Mouse (Mus musculus): ENCODE results near the gene Kcnq4. TPM values are rescaled to one million over a fixed set of nuclear protein-coding genes. Genes with fewer than 3 reads are reported as not detected.
A peak's percentile ranks its signal among the peaks of the same experiment; 100 is the strongest.

Kcnq4 gene
- polyA plus RNA-seq (2015; fragmentation: Nextera tagmentation; extraction: Ambion mirVana) = 2.2 and 2.3 TPM in 2 replicates

DNA sequence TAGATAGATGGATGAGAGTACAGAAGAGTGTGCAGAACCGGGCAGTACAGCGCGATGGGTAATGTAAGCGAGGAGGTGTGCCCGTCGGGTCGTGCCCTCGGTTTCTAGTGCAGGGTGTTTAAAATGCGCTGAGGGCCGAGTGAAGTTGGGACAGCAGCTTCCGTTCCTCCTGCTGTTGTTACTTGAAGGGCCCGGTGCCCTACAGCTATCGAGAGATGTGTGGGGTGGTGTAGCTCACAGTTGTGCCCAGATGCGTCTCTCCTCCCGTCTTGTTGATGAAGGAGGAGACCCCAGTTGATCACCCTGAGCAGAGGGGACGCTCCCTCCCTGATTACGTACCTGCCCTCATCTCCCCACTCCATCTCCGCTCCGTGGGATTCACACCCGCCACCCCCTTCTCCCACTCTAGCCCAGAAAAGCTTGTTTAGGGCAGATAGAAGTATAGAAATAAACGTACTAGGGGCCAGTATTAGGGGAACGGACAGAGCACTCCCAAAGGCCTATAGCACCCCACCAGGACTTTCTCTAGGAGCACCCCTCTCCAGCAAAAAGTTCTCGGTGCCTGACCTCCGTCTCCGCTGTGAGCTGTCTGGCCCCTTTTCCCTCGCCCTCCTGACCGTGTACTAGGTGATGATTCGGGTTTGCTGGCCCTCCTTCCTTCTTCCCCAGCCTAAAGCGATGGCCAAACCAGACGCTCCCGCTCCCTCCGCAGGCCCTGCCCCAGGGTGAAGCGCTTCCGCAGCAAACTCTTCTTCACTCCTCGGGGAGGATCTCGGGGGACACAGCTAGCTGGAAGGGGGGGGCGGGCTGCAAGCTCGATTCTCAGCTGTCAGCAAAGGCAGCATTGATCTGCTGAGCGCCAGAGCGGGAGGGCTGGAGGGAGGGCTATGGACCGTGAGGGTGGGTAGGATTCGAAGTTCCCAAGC is at the start of gene Kcnq4:
Gene Kcnq4, minus strand, starts transcription at position 672 of the 926 bp plus-strand sequence.
- peaks cover 55% of the 10 kb centered on the region for H3K27me3 ChIP-seq (replicated peaks)
- ATAC-seq = no peak

GRCm38 (mm10) chr4:120796687-120797086 is 48.3 kb upstream of the Kcnq4 start:
- Histone ChIP-seq H3K9ac (no peak overlapping the region), H3K4me3 (replicated peaks) (no peak overlapping the region), H3K27me3 (replicated peaks) (no peaks in the 10 kb centered on the region), H3K36me3 (no peaks in the 10 kb centered on the region), H3K4me1 (replicated peaks) (no peaks in the 10 kb centered on the region), H3K27ac (no peak overlapping the region), H3K9me3 (no peaks in the 10 kb centered on the region), H3K4me2 (replicated peaks) (no peak overlapping the region)
- no peak for ATAC-seq
- 86% methylated on average over 2 of the region's 2 CpGs for WGBS

More for the DNA sequence above, at the start of gene Kcnq4:
- Histone ChIP-seq H3K4me3 (replicated peaks) (peak within 1 kb of the TSS; percentile 70), H3K36me3 (no peaks in the 10 kb centered on the region), H3K27ac (no peak within 1 kb of the TSS), H3K4me1 (replicated peaks) (peaks cover 12% of the 10 kb centered on the region), H3K4me2 (replicated peaks) (peak within 1 kb of the TSS; percentile 100), H3K9me3 (no peaks in the 10 kb centered on the region), H3K9ac (peak within 1 kb of the TSS; percentile 49)
- WGBS = 5% methylated on average over 42 of the region's 42 CpGs

DNA sequence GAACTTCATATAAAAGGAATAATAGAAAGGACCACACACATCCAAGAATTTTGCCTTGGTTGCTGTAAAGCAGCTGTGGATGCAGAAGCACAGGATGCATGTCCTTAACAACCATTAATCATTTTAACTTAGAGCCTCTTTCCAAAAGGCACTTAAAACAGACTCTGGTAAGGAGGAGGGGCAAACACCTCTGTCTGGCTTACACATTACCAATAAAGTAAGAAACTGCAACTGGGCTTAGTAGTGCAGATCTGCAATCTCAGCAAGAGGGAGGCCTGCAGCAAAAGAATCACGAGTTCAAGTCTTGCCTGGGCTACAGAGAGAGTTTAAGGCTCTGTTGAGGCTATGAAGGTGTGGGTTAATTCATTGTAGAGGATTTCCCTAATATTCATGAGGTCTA is 47.2 kb upstream of the Kcnq4 start:
- H3K9me3 ChIP-seq = no peaks in the 10 kb centered on the region
- 64% methylated on average over 1 of the region's 1 CpGs for WGBS
- no peaks in the 10 kb centered on the region for H3K27me3 ChIP-seq (replicated peaks)
- no peaks in the 10 kb centered on the region for H3K36me3 ChIP-seq
- H3K4me1 ChIP-seq (replicated peaks) = no peaks in the 10 kb centered on the region
- no peak overlapping the region for H3K9ac ChIP-seq
- no peak overlapping the region for H3K4me2 ChIP-seq (replicated peaks)
- H3K27ac ChIP-seq = no peak overlapping the region
- ATAC-seq = no peak
- no peak overlapping the region for H3K4me3 ChIP-seq (replicated peaks)

DNA sequence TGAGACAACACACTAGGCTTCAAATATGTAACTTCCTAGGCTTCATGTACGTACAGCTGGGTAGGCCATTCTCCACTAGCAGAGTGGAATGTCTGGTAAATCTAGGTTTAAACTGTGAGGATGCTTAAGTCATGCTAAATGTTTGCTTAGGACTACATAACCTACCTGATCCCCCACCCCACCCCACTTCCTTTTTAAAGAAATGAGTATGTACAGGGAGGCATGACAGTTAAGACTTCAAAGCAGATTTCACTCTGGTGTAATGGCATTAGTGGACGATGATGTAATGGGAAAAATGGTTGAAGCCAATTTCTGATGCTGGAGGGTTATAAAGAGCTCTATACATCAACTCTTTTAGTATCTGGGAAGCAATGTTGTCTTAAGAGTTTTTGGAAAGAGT is 44.5 kb upstream of the Kcnq4 start:
- ATAC-seq = no peak
- no peak overlapping the region for H3K9ac ChIP-seq
- no peaks in the 10 kb centered on the region for H3K9me3 ChIP-seq
- no peak overlapping the region for H3K27ac ChIP-seq
- H3K36me3 ChIP-seq = no peaks in the 10 kb centered on the region
- no peaks in the 10 kb centered on the region for H3K4me1 ChIP-seq (replicated peaks)
- H3K4me2 ChIP-seq (replicated peaks) = no peak overlapping the region
- no peaks in the 10 kb centered on the region for H3K27me3 ChIP-seq (replicated peaks)
- H3K4me3 ChIP-seq (replicated peaks) = no peak overlapping the region
- 67% methylated on average over 2 of the region's 2 CpGs for WGBS

DNA sequence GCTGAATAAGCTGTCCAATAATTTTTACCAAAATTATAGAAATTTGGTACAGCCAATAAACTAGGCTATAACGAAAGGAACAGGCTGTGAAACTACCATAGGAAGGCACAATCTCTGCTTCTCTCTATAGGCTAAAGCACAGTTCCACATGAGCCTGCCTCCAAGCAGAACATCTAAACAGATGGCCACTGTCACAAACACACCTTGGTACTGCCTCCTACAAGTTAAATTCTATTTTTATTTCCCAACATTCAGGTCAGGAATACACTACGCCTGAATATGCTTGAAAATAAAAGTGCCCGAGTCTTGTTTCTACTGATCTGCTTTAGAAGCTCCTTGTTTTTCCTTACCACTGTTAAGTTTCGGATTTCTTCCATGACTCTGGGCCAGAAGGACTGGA is 41.6 kb upstream of the Kcnq4 start:
- 98% methylated on average over 4 of the region's 4 CpGs for WGBS
- H3K4me1 ChIP-seq (replicated peaks) = no peaks in the 10 kb centered on the region

DNA sequence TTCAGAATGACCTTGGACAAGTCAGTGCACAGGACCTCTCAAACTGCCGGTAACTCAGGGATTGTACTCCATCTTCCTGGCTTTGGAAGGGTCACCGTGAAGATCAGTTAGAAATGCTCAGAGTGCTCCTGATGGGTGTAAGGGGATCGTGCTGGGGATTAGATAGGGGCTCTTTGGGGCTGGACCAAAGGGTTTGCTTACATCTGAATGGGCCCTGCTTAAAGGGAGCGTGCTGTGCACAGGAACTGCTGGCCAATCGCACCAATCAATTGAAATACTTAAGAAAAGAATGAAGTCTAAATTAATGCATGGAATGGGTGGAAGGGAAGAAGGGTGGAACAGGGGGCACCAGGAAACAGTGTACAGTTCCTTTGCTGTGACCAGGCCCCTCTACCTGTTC is 7.4 kb upstream of the Kcnq4 start:
- ATAC-seq = no peak; the same call in 1 of the 2 replicates
- 73% methylated on average over 5 of the region's 5 CpGs for WGBS

More for the DNA sequence above, 41.6 kb upstream of the Kcnq4 start:
- Histone ChIP-seq H3K36me3 (0 out of 2 replicates have a peak, but pooled peaks cover 3% of the 10 kb centered on the region), H3K9ac (no peak overlapping the region), H3K27ac (no peak overlapping the region), H3K4me3 (replicated peaks) (no peak overlapping the region), H3K27me3 (replicated peaks) (no peaks in the 10 kb centered on the region), H3K4me2 (replicated peaks) (no peak overlapping the region), H3K9me3 (no peaks in the 10 kb centered on the region)
- ATAC-seq = no peak

DNA sequence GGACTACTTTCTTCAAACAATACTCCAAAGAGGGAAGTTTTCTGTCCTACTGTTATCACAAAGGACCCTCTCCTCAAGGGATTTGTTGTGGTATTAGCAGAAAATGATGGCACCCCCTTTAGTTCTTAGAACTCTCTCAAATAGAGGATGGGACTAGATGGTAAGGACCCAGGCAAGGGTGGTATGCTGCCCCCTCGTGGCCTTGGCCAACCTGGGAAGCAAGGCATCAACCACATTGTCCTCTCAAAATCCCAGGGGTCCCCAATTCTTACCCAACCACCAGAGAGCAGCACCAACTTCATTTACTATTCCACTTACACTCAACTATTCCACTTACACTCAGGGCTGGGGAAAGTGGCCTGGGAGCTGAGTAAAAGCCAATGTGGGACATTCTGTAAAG is 6.9 kb upstream of the Kcnq4 start:
- Histone ChIP-seq H3K4me2 (replicated peaks) (no peak overlapping the region), H3K27ac (no peak overlapping the region), H3K9ac (no peak overlapping the region), H3K27me3 (replicated peaks) (peaks cover 6% of the 10 kb centered on the region), H3K36me3 (peaks cover 12% of the 10 kb centered on the region; the same call in 1 of the 2 replicates), H3K4me1 (replicated peaks) (no peaks in the 10 kb centered on the region), H3K4me3 (replicated peaks) (no peak overlapping the region), H3K9me3 (no peaks in the 10 kb centered on the region)
- WGBS = 3% methylated on average over 1 of the region's 1 CpGs
- peak; percentile 36 for ATAC-seq

More for the DNA sequence above, 7.4 kb upstream of the Kcnq4 start:
- Histone ChIP-seq H3K27ac (no peak overlapping the region), H3K4me1 (replicated peaks) (no peaks in the 10 kb centered on the region), H3K4me2 (replicated peaks) (no peak overlapping the region), H3K27me3 (replicated peaks) (peaks cover 4% of the 10 kb centered on the region; the same call in 1 of the 2 replicates), H3K4me3 (replicated peaks) (no peak overlapping the region), H3K36me3 (peaks cover 12% of the 10 kb centered on the region; the same call in 1 of the 2 replicates), H3K9ac (no peak overlapping the region), H3K9me3 (no peaks in the 10 kb centered on the region)

DNA sequence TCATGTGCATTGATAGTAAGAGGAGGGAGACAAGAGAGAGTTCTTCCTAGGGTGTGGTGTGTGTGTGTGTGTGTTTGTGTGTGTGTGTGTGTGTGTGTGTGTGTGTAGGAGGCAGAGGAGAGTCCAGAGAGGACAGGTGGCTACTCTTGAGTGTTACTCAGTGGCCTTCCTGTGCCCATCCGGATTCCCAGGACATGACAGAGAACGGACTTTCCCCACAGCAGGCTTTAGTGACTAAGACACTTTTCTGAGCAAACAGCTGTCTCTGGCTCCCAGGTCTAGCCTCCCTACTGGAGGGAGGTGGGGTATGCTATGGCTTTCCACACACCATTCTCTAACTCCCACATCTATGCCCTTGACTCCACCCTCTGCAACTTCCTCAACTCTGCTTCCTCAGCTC is 1.2 kb upstream of the Kcnq4 start:
- H3K27me3 ChIP-seq (replicated peaks) = peaks cover 55% of the 10 kb centered on the region
- H3K4me2 ChIP-seq (replicated peaks) = no peak overlapping the region
- H3K36me3 ChIP-seq = no peaks in the 10 kb centered on the region
- no peak overlapping the region for H3K9ac ChIP-seq
- no peak overlapping the region for H3K4me3 ChIP-seq (replicated peaks)
- H3K9me3 ChIP-seq = no peaks in the 10 kb centered on the region
- ATAC-seq = no peak
- no peak overlapping the region for H3K27ac ChIP-seq
- WGBS = 34% methylated on average over 2 of the region's 2 CpGs
- H3K4me1 ChIP-seq (replicated peaks) = peaks cover 12% of the 10 kb centered on the region

GRCm38 (mm10) chr4:120747243-120747792 is 1.1 kb downstream of the Kcnq4 start:
- no peak overlapping the region for H3K27ac ChIP-seq

DNA sequence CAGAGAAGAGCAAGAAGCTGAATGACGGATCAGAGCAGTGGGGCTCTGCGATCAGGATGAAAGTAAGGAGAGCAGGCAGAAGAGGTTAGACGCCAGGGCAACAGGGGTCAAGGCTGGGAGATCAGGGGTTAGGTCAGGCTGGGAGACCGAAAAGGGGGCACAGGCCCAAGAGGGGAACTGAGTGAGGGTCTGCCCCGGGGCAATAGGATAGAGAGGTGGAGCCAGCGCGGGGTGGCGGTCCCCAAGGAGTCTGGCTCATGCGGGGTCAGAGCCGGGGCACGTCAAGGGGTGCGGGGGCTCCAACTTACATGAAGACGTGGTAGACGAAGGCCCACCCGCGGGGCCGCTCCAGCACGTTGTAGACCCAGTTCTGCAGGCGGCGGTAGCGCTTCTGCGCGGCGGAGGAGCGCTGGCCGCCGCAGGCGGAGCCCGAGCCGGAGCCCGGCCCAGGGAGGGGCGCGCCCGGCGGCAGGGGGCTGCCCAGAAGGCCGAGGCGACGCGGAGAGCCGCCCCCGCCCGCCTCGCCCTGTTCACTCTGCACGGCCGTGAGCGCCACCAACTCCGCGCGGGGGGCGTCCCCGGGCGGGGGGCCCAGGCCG is 1.8 kb downstream of the Kcnq4 start:
- H3K27me3 ChIP-seq (replicated peaks) = peaks cover 55% of the 10 kb centered on the region

More at GRCm38 (mm10) chr4:120747243-120747792, 1.1 kb downstream of the Kcnq4 start:
- Histone ChIP-seq H3K9ac (peak overlapping the region; percentile 49), H3K4me3 (replicated peaks) (peak overlapping the region; percentile 70), H3K27me3 (replicated peaks) (peaks cover 55% of the 10 kb centered on the region), H3K4me2 (replicated peaks) (peak overlapping the region; percentile 100), H3K36me3 (no peaks in the 10 kb centered on the region), H3K4me1 (replicated peaks) (peaks cover 14% of the 10 kb centered on the region), H3K9me3 (no peaks in the 10 kb centered on the region)
- under 1% methylated on average over 58 of the region's 75 CpGs for WGBS
- ATAC-seq = peak; percentile 60

DNA sequence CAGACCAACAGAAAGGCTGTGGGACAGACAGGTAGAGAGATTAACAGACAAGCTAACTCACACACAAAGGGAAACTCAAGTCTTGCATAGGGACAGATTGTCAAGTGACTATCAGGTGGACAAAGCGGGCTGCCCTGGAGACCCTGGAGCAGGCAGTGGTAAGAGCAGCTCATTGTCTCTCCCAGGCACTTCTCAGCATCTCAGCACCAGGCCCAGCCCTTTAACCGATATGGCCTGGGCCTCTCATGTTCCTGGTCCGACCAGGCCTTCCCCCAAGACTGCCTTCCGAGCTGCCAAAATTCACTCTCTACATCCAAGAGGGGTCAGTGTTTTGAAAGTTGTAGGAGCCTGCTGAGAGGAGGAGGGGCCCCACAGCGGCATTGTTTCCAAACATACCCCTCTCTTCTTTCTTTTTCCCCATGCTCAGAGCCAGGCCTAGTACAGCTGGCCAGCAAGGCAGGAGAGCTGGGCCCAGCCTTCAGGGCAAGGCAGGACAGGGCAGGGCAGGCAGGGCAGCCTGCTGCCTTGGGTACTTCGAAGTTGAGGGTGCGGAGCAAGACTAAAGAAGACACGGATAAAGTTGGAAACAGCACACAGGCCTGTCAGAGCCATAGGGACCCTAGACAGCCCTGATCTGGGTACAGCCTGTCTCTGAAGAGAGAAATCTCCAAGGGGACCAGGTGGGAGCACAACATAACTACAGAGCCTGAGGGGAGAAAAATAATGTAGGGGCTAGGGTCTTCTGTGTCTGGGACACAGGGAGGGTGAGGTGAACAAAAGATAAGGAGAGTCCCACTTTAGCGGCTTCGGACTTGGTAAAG is 2.5 kb downstream of the Kcnq4 start:
- Histone ChIP-seq H3K4me2 (replicated peaks) (peak overlapping the region; percentile 100), H3K4me1 (replicated peaks) (peaks cover 14% of the 10 kb centered on the region), H3K9ac (no peak overlapping the region), H3K36me3 (no peaks in the 10 kb centered on the region), H3K4me3 (replicated peaks) (no peak overlapping the region), H3K9me3 (no peaks in the 10 kb centered on the region), H3K27ac (no peak overlapping the region), H3K27me3 (replicated peaks) (peaks cover 52% of the 10 kb centered on the region)
- WGBS = 54% methylated on average over 10 of the region's 10 CpGs
- no peak for ATAC-seq

More for the DNA sequence above, 1.8 kb downstream of the Kcnq4 start:
- Histone ChIP-seq H3K4me3 (replicated peaks) (peak overlapping the region; percentile 70), H3K4me1 (replicated peaks) (peaks cover 14% of the 10 kb centered on the region), H3K9me3 (no peaks in the 10 kb centered on the region), H3K27ac (no peak overlapping the region), H3K9ac (peak overlapping the region; percentile 49), H3K36me3 (no peaks in the 10 kb centered on the region), H3K4me2 (replicated peaks) (peak overlapping the region; percentile 100)
- 5% methylated on average over 51 of the region's 53 CpGs for WGBS
- ATAC-seq = peak; percentile 71
